Mouse (Mus musculus) CD8-positive naive resting alpha-beta T cell, adult 57 days (primary cell): ENCODE results near the gene Gm16451. TPM values are rescaled to one million over a fixed set of nuclear protein-coding genes. Genes with fewer than 3 reads are reported as not detected.

ENCODE experiments used
- total RNA-seq: library from RNA; stranded (reverse); gene quantifications from one replicate; pipeline ENCODE4 v1.2.4, GENCODE M21; 2023

Gene Gm16451
- total RNA-seq: not detected

GRCm38 (mm10) chr7:22118145-22118544, at the start of gene Gm16451:
Gene Gm16451, minus strand, starts transcription at chr7:22118245.

GRCm38 (mm10) chr7:22163935-22164334, 45.9 kb upstream of the Gm16451 start, which contains the start of gene Vmn1r142:
Gene Vmn1r142, minus strand, starts transcription at chr7:22164035.

GRCm38 (mm10) chr7:22134641-22135040, 16.6 kb upstream of the Gm16451 start, which contains the start of gene Gm10666:
Gene Gm10666, minus strand, starts transcription at chr7:22134741.

GRCm38 (mm10) chr7:22068757-22069156, 49.3 kb downstream of the Gm16451 start, which contains the start of gene Vmn1r139:
Gene Vmn1r139, plus strand, starts transcription at chr7:22069057.

Other genes starting within 250 kb of the Gm16451 start
- not detected for gene Gm5891, start 197.0 kb downstream of the Gm16451 start, total RNA-seq
- gene Vmn1r137, start 123.7 kb downstream of the Gm16451 start, total RNA-seq: not detected
- not detected for gene Vmn1r138, start 89.3 kb downstream of the Gm16451 start, total RNA-seq
- gene Gm6176, start 61.9 kb downstream of the Gm16451 start, total RNA-seq: not detected
- not detected for gene Vmn1r139, start 49.2 kb downstream of the Gm16451 start, total RNA-seq
- not detected for gene Gm10666, start 16.5 kb upstream of the Gm16451 start, total RNA-seq
- not detected for gene Vmn1r142, start 45.8 kb upstream of the Gm16451 start, total RNA-seq
- gene Vmn1r143, start 71.1 kb upstream of the Gm16451 start, total RNA-seq: not detected
- not detected for gene Gm8653, start 83.0 kb upstream of the Gm16451 start, total RNA-seq
- gene Gm8453, start 111.2 kb upstream of the Gm16451 start, total RNA-seq: not detected
- gene Gm4187, start 211.5 kb upstream of the Gm16451 start, total RNA-seq: not detected